25 mouse cellular contexts compared by ENCODE assay signal in genomic region chr9:56453038-56453815, GRCm38 (mm10). TPM values are rescaled to one million over a fixed set of nuclear protein-coding genes. Genes with fewer than 3 reads are reported as not detected.
DNase-seq lines count a peak whose midpoint lies in the region; ATAC-seq and TF ChIP-seq lines count a peak whose summit lies in the region.
"Had no signal": no experiment of that assay in that cellular context is flagged by ENCODE, and none has a peak within 500 bp of the region (broad histone marks: within the 10 kb centered on the region; RNA-seq: fewer than 3 reads in every experiment).

No protein-coding gene starts in this region.

- no peak overlapping the region for H3K4me2 ChIP-seq in liver, postnatal 0 days (ENCODE audit: low read depth, low read length)
- peak overlapping the region; percentile 42 for H3K4me2 ChIP-seq in liver, embryonic 12.5 days
- no peak overlapping the region for H3K4me2 ChIP-seq in liver, embryonic 16.5 days (ENCODE audit: low read depth, low read length)
- H3K4me2 ChIP-seq: embryonic facial prominence, embryonic 12.5 days; forebrain, embryonic 12.5 days; heart, embryonic 13.5 days; hindbrain, embryonic 15.5 days had no signal

- no peak overlapping the region for H3K9ac ChIP-seq in liver, postnatal 0 days (replicated peaks)
- peak overlapping the region; percentile 24; the same call in 1 of the 2 replicates for H3K9ac ChIP-seq in liver, embryonic 12.5 days
- no peak overlapping the region for H3K9ac ChIP-seq in liver, embryonic 16.5 days (ENCODE audit: low read depth, low read length)
- H3K9ac ChIP-seq: embryonic facial prominence, embryonic 12.5 days; forebrain, embryonic 12.5 days; heart, embryonic 13.5 days; hindbrain, embryonic 15.5 days had no signal

- no peak overlapping the region for H3K27ac ChIP-seq in liver, postnatal 0 days (ENCODE audit: low read depth)
- H3K27ac ChIP-seq in liver, embryonic 12.5 days, result peak overlapping the region; percentile 48; the same call in 1 of the 2 replicates
- H3K27ac ChIP-seq in liver, embryonic 16.5 days (ENCODE audit: low read length), result no peak overlapping the region; the same call in 1 of the 2 replicates
- H3K27ac ChIP-seq: embryonic facial prominence, embryonic 12.5 days; forebrain, embryonic 12.5 days; heart, adult 2 months; heart, embryonic 13.5 days; hindbrain, embryonic 10.5 days; hindbrain, embryonic 15.5 days had no signal

- H3K36me3 ChIP-seq in liver, postnatal 0 days (replicated peaks; ENCODE audit: insufficient read depth, low read length), result no peaks in the 10 kb centered on the region
- H3K36me3 ChIP-seq in liver, embryonic 12.5 days, result peaks cover 3% of the 10 kb centered on the region; the same call in 1 of the 2 replicates
- no peaks in the 10 kb centered on the region for H3K36me3 ChIP-seq in liver, embryonic 16.5 days (ENCODE audit: control insufficient read depth, insufficient read depth)
- H3K36me3 ChIP-seq: hindbrain, embryonic 10.5 days; hindbrain, embryonic 15.5 days had no signal

- WGBS in liver, postnatal 0 days (ENCODE audit: insufficient replicate concordance), result 62% methylated on average over 2 of the region's 2 CpGs
- 49% methylated on average over 2 of the region's 2 CpGs for WGBS in liver, embryonic 12.5 days (ENCODE audit: insufficient replicate concordance)
- WGBS in liver, embryonic 16.5 days (ENCODE audit: insufficient replicate concordance), result 56% methylated on average over 2 of the region's 2 CpGs

- H3K27me3 ChIP-seq in liver, postnatal 0 days (ENCODE audit: insufficient read depth, low read length), result no peaks in the 10 kb centered on the region
- no peaks in the 10 kb centered on the region for H3K27me3 ChIP-seq in liver, embryonic 12.5 days (replicated peaks)
- no peaks in the 10 kb centered on the region for H3K27me3 ChIP-seq in liver, embryonic 16.5 days (ENCODE audit: control insufficient read depth, insufficient read depth, low read depth, low read length)
- H3K27me3 ChIP-seq: embryonic facial prominence, embryonic 12.5 days; forebrain, embryonic 12.5 days; heart, embryonic 13.5 days; hindbrain, embryonic 15.5 days; Patski had no signal

- H3K9me3 ChIP-seq in liver, postnatal 0 days (ENCODE audit: low read length), result no peaks in the 10 kb centered on the region
- no peaks in the 10 kb centered on the region for H3K9me3 ChIP-seq in liver, embryonic 12.5 days (replicated peaks)
- H3K9me3 ChIP-seq in liver, embryonic 16.5 days (replicated peaks; ENCODE audit: control insufficient read depth, low read length), result no peaks in the 10 kb centered on the region
- H3K9me3 ChIP-seq: embryonic facial prominence, embryonic 12.5 days; forebrain, embryonic 12.5 days; G1E; heart, embryonic 13.5 days; hindbrain, embryonic 10.5 days; hindbrain, embryonic 15.5 days had no signal

- TF ChIP-seq EP300 in liver, postnatal 0 days (IDR thresholded peaks at IDR 0.05; ENCODE audit: low read depth), result no peak

- no peak overlapping the region for H3K4me3 ChIP-seq in liver, postnatal 0 days (ENCODE audit: low read depth, low read length)
- H3K4me3 ChIP-seq in liver, embryonic 12.5 days, result no peak overlapping the region
- no peak overlapping the region for H3K4me3 ChIP-seq in liver, embryonic 16.5 days (ENCODE audit: low read depth, low read length)
- H3K4me3 ChIP-seq: embryonic facial prominence, embryonic 12.5 days; forebrain, embryonic 12.5 days; heart, adult 2 months; heart, embryonic 13.5 days; hindbrain, embryonic 10.5 days; hindbrain, embryonic 15.5 days had no signal

- no peak for ATAC-seq in liver, postnatal 0 days
- peak; percentile 81 for ATAC-seq in liver, embryonic 12.5 days
- peak; percentile 45; the same call in 1 of the 2 replicates for ATAC-seq in liver, embryonic 16.5 days (ENCODE audit: low read depth)
- ATAC-seq: activated CD4-positive, CD25-positive, alpha-beta regulatory T cell, adult 4 months; CD4-positive, CD25-positive, alpha-beta regulatory T cell, adult 4 months; forebrain, embryonic 16.5 days; Patski had no signal

- peaks cover 3% of the 10 kb centered on the region; the same call in 1 of the 2 replicates for H3K4me1 ChIP-seq in liver, postnatal 0 days (ENCODE audit: insufficient read depth)
- H3K4me1 ChIP-seq in liver, embryonic 12.5 days, result peaks cover 23% of the 10 kb centered on the region
- H3K4me1 ChIP-seq in liver, embryonic 16.5 days (ENCODE audit: control insufficient read depth, low read depth, low read length), result peaks cover 10% of the 10 kb centered on the region
- H3K4me1 ChIP-seq: embryonic facial prominence, embryonic 12.5 days; forebrain, embryonic 12.5 days; hindbrain, embryonic 10.5 days; hindbrain, embryonic 15.5 days had no signal

- no peak for TF ChIP-seq CTCF in liver, postnatal 0 days (IDR thresholded peaks at IDR 0.05; ENCODE audit: low read depth)

- DNase-seq in liver, result peak; percentile 39
- DNase-seq in liver, postnatal 0 days, result no peak
- peak; percentile 34 for DNase-seq in c-Kit-positive CD71-positive TER-119-negative erythroid progenitor cells, embryonic 14.5 days (ENCODE audit: low read depth)
- no peak for DNase-seq in right cerebral cortex, adult 18-20 months
- DNase-seq in layer of hippocampus, adult 9-11 months, result no peak
- no peak for DNase-seq in lung, postnatal 10 days
- DNase-seq: adrenal gland, postnatal 25 days; B cell, adult 2 months; cerebellum, adult 11 months; cerebellum, adult 8-10 months; cerebellum, postnatal 14 days; gastrocnemius, postnatal 10 days; heart, adult 2 months had no signal

RNA-seq across cellular contexts. Expression of gene Hmg20a, which starts 34.8 kb away (rescaled TPM):
- 8.2 and 8.3 TPM in 2 replicates for polyA plus RNA-seq in liver, postnatal 0 days (2015; fragmentation: Nextera tagmentation; extraction: Ambion mirVana)
- 21.3 and 22.2 TPM in 2 replicates for polyA plus RNA-seq in liver, embryonic 12.5 days (2016; fragmentation: Nextera tagmentation; extraction: Ambion mirVana)
- polyA plus RNA-seq in liver, embryonic 16.5 days (2015; fragmentation: Nextera tagmentation; extraction: Ambion mirVana), result 12.3 and 12.4 TPM in 2 replicates

RNA-seq across cellular contexts. Expression of gene Peak1, which starts 35.4 kb away (rescaled TPM):
- polyA plus RNA-seq in liver, postnatal 0 days (2015; fragmentation: Nextera tagmentation; extraction: Ambion mirVana), result 2.3 and 2.6 TPM in 2 replicates
- polyA plus RNA-seq in liver, embryonic 12.5 days (2016; fragmentation: Nextera tagmentation; extraction: Ambion mirVana), result 5.4 and 5.7 TPM in 2 replicates
- polyA plus RNA-seq in liver, embryonic 16.5 days (2015; fragmentation: Nextera tagmentation; extraction: Ambion mirVana), result 2.1 and 2.8 TPM in 2 replicates

Comparison
In these comparisons a context has a peak if more than half of its experiments do, and no peak if none do; other contexts are left out.
1. DNase-seq: peak in liver (single experiment) and c-Kit-positive CD71-positive TER-119-negative erythroid progenitor cells, embryonic 14.5 days (single experiment); none in liver, postnatal 0 days (single experiment), right cerebral cortex, adult 18-20 months (single experiment), layer of hippocampus, adult 9-11 months (single experiment) and lung, postnatal 10 days (single experiment).